Mouse (Mus musculus) thymus, postnatal 0 days (tissue): ENCODE data around the gene Ccdc12. TPM values are rescaled to one million over a fixed set of nuclear protein-coding genes. Genes with fewer than 3 reads are reported as not detected.
A peak's percentile ranks its signal among the peaks of the same experiment; 100 is the strongest.
"Not testable (repeated sequence)": the region's sequence is repeated elsewhere in the genome, so short reads cannot be mapped to it uniquely, and the experiment has no call there.

Source experiments
- DNase-seq: peaks from one replicate; pipeline ENCODE4 v3.0.0-alpha.2; 2015; ENCODE audit warnings: low spot score
- polyA plus RNA-seq: library from polyadenylated mRNA; unstranded; fragments of >200 nt; fragmentation: Nextera tagmentation; extraction: Ambion mirVana; gene quantifications from 2 replicates; pipeline ENCODE4 v1.2.1, GENCODE M21; 2015

Ccdc12 gene
- polyA plus RNA-seq, 1 experiment from 2014 or later = 226 TPM

- peak; percentile 43 for DNase-seq
These were observed 16.3 kb downstream of the Ccdc12 start for GRCm38 (mm10) chr9:110672462-110673106.

- DNase-seq = no peak
These were observed 16.9 kb downstream of the Ccdc12 start for GRCm38 (mm10) chr9:110673107-110673752.

GRCm38 (mm10) chr9:110676492-110676911 lies 20.2 kb downstream of the Ccdc12 start:
- DNase-seq = peak; percentile 9

GRCm38 (mm10) chr9:110678886-110679285 lies 22.6 kb downstream of the Ccdc12 start:
- no peak for DNase-seq

- no peak for DNase-seq
These were observed 24.6 kb downstream of the Ccdc12 start for GRCm38 (mm10) chr9:110680736-110681507.

GRCm38 (mm10) chr9:110681817-110682216 lies 25.5 kb downstream of the Ccdc12 start:
- DNase-seq = no peak

- DNase-seq = no peak
These were observed 26.0 kb downstream of the Ccdc12 start for GRCm38 (mm10) chr9:110682255-110682654.

GRCm38 (mm10) chr9:110682697-110683096 lies 26.4 kb downstream of the Ccdc12 start:
- not testable (repeated sequence) for DNase-seq

- no peak for DNase-seq
These were observed 27.3 kb downstream of the Ccdc12 start for GRCm38 (mm10) chr9:110683574-110684099.

GRCm38 (mm10) chr9:110684100-110684831 lies 28.0 kb downstream of the Ccdc12 start:
- DNase-seq = peak; percentile 41

GRCm38 (mm10) chr9:110685187-110685586 lies 28.9 kb downstream of the Ccdc12 start:
- DNase-seq = peak; percentile 66

- DNase-seq = peak; percentile 28
These were observed 29.3 kb downstream of the Ccdc12 start for GRCm38 (mm10) chr9:110685591-110685990.

- no peak for DNase-seq
These were observed 30.2 kb downstream of the Ccdc12 start for GRCm38 (mm10) chr9:110686472-110686871.

GRCm38 (mm10) chr9:110687061-110687460 lies 30.8 kb downstream of the Ccdc12 start:
- no peak for DNase-seq

- no peak for DNase-seq
These were observed 31.5 kb downstream of the Ccdc12 start for GRCm38 (mm10) chr9:110687846-110688245.

GRCm38 (mm10) chr9:110689261-110689779 lies 33.0 kb downstream of the Ccdc12 start:
- DNase-seq = no peak

GRCm38 (mm10) chr9:110695165-110695755 lies 39.0 kb downstream of the Ccdc12 start:
- no peak for DNase-seq

GRCm38 (mm10) chr9:110696427-110696826 lies 40.1 kb downstream of the Ccdc12 start:
- DNase-seq = no peak

- no peak for DNase-seq
These were observed 41.2 kb downstream of the Ccdc12 start for GRCm38 (mm10) chr9:110697465-110697864.

GRCm38 (mm10) chr9:110699574-110699973 lies 43.3 kb downstream of the Ccdc12 start:
- no peak for DNase-seq
